Mouse (Mus musculus) embryonic facial prominence, embryonic 13.5 days (tissue): ENCODE results near the gene Spag6. TPM values are rescaled to one million over a fixed set of nuclear protein-coding genes. Genes with fewer than 3 reads are reported as not detected.

Source experiments
- ATAC-seq: fragments of 200-750 bp; cut with Nextera tagmentation; 2 replicates; pipeline ENCODE4 v1.8.0; 2017; ENCODE audit warnings: low read depth; ENCODE audit not compliant: insufficient number of reproducible peaks, insufficient read depth, low FRiP score, low TSS enrichment
- H3K27ac ChIP-seq: fragments of 300-500 bp; sonication (generic); 2 replicates; pipeline ENCODE4 v1.5.1; 2015; ENCODE audit warnings: moderate library complexity, mild to moderate bottlenecking, inconsistent platforms
- H3K27me3 ChIP-seq: fragments of 300-500 bp; sonication (generic); 2 replicates; pipeline ENCODE4 v1.6.1; 2015; ENCODE audit warnings: mild to moderate bottlenecking, inconsistent platforms
- H3K36me3 ChIP-seq: fragments of 300-500 bp; sonication (generic); 2 replicates; pipeline ENCODE4 v1.6.1; 2015; ENCODE audit warnings: mild to moderate bottlenecking, inconsistent platforms
- H3K4me1 ChIP-seq: fragments of 300-500 bp; sonication (generic); 2 replicates; pipeline ENCODE4 v1.6.1; 2015; ENCODE audit warnings: inconsistent platforms
- H3K4me2 ChIP-seq: fragments of 300-500 bp; sonication (generic); 2 replicates; pipeline ENCODE4 v1.6.1; 2015; ENCODE audit warnings: moderate library complexity, mild to moderate bottlenecking, inconsistent platforms
- H3K4me3 ChIP-seq: fragments of 300-500 bp; sonication (generic); 2 replicates; pipeline ENCODE4 v1.5.1; 2015; ENCODE audit warnings: mild to moderate bottlenecking, inconsistent platforms
- H3K9ac ChIP-seq: fragments of 300-500 bp; sonication (generic); 2 replicates; pipeline ENCODE4 v1.6.1; 2015; ENCODE audit warnings: mild to moderate bottlenecking, inconsistent platforms
- H3K9me3 ChIP-seq: fragments of 300-500 bp; sonication (generic); 2 replicates; pipeline ENCODE4 v1.6.1; 2016; ENCODE audit warnings: inconsistent platforms
- WGBS: fragments of 180-500 bp; shearing (Covaris S2); methylation state at CpG from one replicate; pipeline ENCODE4 v1.1.7; 2015; ENCODE audit warnings: mixed read lengths; 5-methylcytosine and 5-hydroxymethylcytosine counted together
- polyA plus RNA-seq: library from polyadenylated mRNA; unstranded; fragments of >200 nt; fragmentation: Nextera tagmentation; extraction: Ambion mirVana; gene quantifications from 2 replicates; pipeline ENCODE4 v1.2.1, GENCODE M21; 2015

The Spag6 gene
- polyA plus RNA-seq, 1 experiment from 2014 or later = 0.11 TPM

DNA sequence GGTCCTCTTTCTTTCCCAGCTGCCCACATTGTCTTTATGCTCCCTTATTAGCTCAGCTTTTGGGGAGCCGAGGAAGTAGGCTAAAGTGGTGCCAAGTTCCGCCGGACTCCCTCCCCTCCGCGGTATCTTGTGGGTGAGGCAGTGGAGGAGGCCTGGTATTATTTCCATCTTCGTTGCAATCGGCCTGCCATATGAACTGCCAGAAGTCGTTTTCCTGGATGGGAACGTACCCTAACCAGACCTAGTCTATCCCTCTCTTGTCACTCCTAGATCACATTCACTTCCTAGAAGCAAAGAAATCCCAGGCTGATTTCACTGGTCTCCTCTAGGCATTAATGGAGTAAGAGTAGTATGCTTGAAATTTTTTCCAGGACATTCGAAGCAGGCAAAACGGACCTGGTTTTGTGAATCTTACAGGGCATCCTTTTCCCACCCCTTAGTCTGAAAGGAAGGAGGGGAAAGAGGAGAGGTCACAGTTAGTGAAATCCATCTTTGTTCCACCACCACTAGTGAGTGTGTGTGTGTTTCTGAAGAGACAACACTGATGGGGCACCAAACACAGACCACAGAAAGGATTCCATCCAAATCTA, 5.7 kb downstream of the Spag6 start:
- WGBS = 2% methylated on average over 11 of the region's 11 CpGs
- H3K9me3 ChIP-seq = no peaks in the 10 kb centered on the region
- no peak overlapping the region for H3K9ac ChIP-seq
- peaks cover 14% of the 10 kb centered on the region; the same call in 1 of the 2 replicates for H3K4me1 ChIP-seq
- no peak overlapping the region for H3K4me3 ChIP-seq
- no peak overlapping the region for H3K27ac ChIP-seq
- no peak for ATAC-seq
- H3K27me3 ChIP-seq = peaks cover 73% of the 10 kb centered on the region
- peak overlapping the region; percentile 32; the same call in 1 of the 2 replicates for H3K4me2 ChIP-seq
- H3K36me3 ChIP-seq = no peaks in the 10 kb centered on the region

DNA sequence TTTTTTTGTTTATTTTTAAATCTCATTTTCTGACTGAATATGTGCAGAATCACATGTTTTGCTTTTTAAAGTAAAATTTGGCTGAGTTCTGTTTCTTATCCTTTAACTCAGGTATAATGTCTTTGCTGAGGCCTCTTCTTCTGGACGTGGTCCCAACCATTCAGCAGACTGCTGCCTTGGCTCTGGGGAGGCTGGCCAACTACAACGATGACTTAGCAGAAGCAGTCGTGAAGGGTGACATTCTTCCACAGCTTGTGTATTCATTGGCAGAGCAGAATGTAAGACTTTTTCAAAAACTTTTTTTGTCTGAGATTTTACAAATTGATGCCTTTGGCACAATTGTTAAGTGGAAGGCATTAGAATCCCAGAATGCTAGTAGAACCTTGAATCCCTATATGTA, 16.5 kb downstream of the Spag6 start:
- no peak for ATAC-seq

DNA sequence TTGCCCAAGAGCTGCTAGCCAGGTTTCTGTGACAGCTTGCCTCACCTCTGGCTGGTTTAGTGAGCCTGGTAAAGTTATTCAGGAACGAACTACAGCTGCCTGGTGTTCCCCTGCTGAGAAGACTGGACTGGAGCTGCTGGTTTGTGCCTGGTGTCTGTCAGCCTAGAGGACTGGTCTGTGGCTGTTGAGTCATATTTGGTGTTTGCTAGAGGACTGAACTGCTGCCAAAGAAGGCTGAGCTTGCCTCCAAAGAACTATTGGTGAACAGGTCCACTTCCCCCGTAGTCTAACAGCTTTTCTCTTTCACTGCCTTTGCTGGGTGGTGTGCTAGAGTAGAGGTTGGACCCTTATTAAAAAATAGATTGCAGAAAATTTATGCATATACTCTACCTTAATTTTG, 19.2 kb downstream of the Spag6 start:
- Histone ChIP-seq H3K4me3 (no peak overlapping the region), H3K4me1 (no peaks in the 10 kb centered on the region), H3K27me3 (0 out of 2 replicates have a peak, but pooled peaks cover 3% of the 10 kb centered on the region), H3K9ac (no peak overlapping the region), H3K27ac (no peak overlapping the region), H3K36me3 (no peaks in the 10 kb centered on the region), H3K4me2 (no peak overlapping the region), H3K9me3 (no peaks in the 10 kb centered on the region)
- 76% methylated on average over 2 of the region's 2 CpGs for WGBS
- ATAC-seq = no peak

More for the DNA sequence above, 16.5 kb downstream of the Spag6 start:
- Histone ChIP-seq H3K27me3 (peaks cover 7% of the 10 kb centered on the region; the same call in 1 of the 2 replicates), H3K9ac (no peak overlapping the region), H3K4me3 (no peak overlapping the region), H3K36me3 (no peaks in the 10 kb centered on the region), H3K27ac (no peak overlapping the region), H3K4me2 (no peak overlapping the region), H3K9me3 (no peaks in the 10 kb centered on the region), H3K4me1 (no peaks in the 10 kb centered on the region)
- 67% methylated on average over 3 of the region's 3 CpGs for WGBS

DNA sequence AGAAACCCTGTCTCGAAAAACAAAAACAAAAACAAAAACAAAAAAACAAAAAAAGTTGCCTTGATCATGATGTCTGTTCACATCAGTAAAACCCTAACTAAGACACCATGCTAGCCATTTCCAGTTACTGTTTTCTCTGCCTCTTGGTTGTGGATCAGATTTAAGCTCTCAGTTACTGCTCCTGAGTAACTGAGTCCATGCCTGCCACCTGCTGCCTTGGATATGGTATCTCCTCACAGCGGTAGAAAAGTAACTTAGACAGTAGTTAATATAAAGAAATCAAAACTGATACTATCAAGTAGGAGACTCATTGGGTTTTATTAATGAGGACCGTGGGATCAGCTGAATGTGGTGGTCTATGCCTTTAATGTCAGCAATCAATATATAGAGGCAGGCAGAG, 20.5 kb downstream of the Spag6 start:
- WGBS = 73% methylated on average over 3 of the region's 3 CpGs
- H3K9me3 ChIP-seq = no peaks in the 10 kb centered on the region
- H3K27ac ChIP-seq = no peak overlapping the region
- H3K9ac ChIP-seq = no peak overlapping the region
- H3K4me1 ChIP-seq = no peaks in the 10 kb centered on the region
- ATAC-seq = no peak
- H3K4me3 ChIP-seq = no peak overlapping the region
- H3K36me3 ChIP-seq = no peaks in the 10 kb centered on the region
- no peak overlapping the region for H3K4me2 ChIP-seq
- 0 out of 2 replicates have a peak, but pooled peaks cover 3% of the 10 kb centered on the region for H3K27me3 ChIP-seq

DNA sequence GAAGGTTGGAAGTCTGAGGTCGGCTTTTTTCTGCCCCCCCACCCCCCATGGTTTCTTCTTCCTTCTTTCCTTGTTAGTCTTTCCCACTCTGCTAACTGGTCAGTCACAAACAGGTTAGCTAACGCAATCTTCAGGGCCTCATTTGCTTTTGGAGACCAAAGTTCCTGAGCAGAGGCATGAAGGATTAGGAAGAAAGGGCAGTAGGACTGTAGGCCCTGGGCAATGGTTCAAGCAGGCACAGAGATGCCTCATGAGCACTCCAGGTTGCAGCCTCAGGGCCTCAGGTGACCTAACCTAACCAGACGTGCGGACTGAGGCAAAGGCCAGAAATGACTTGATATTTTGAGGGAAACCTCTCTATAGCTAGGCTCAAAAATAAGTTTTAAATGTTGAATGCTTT, 24.7 kb downstream of the Spag6 start:
- no peak overlapping the region for H3K9ac ChIP-seq
- no peaks in the 10 kb centered on the region for H3K4me1 ChIP-seq
- no peak for ATAC-seq
- no peak overlapping the region for H3K4me3 ChIP-seq
- H3K27me3 ChIP-seq = no peaks in the 10 kb centered on the region
- no peaks in the 10 kb centered on the region for H3K36me3 ChIP-seq
- no peak overlapping the region for H3K4me2 ChIP-seq
- 83% methylated on average over 4 of the region's 4 CpGs for WGBS
- H3K9me3 ChIP-seq = no peaks in the 10 kb centered on the region
- no peak overlapping the region for H3K27ac ChIP-seq

DNA sequence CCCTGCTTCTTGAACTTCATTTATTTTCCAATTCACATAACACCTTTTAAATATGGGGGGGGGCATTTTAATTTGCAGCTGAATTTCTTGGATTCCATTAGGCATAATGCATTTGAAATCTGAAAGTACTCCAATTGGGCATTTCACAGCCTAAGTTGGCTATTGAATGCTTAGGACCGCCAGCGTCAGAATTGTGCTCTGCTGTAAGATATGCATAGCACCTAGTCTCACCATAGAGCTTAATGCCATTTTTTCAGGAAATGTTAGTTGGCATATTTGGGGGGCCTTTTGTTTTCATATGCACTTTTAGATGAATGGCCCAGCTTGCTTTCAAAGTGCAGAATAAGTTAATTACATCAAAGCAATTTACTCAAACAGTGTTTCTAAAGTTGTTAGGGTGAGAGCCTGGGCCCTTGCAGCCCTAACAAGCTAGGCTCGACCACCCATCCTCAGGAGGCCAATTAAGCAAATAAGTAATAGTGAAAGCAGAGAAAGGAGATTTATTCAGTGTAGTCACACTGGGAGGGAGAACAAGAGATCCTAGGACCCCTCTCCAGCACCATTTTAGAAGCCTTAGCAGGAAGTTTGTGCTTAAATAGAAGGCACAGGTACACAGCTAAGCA, 28.5 kb downstream of the Spag6 start:
- Histone ChIP-seq H3K36me3 (no peaks in the 10 kb centered on the region), H3K9ac (no peak overlapping the region), H3K27ac (no peak overlapping the region), H3K27me3 (no peaks in the 10 kb centered on the region), H3K9me3 (no peaks in the 10 kb centered on the region), H3K4me2 (no peak overlapping the region), H3K4me1 (no peaks in the 10 kb centered on the region), H3K4me3 (no peak overlapping the region)
- WGBS = 69% methylated on average over 3 of the region's 3 CpGs
- ATAC-seq = no peak

DNA sequence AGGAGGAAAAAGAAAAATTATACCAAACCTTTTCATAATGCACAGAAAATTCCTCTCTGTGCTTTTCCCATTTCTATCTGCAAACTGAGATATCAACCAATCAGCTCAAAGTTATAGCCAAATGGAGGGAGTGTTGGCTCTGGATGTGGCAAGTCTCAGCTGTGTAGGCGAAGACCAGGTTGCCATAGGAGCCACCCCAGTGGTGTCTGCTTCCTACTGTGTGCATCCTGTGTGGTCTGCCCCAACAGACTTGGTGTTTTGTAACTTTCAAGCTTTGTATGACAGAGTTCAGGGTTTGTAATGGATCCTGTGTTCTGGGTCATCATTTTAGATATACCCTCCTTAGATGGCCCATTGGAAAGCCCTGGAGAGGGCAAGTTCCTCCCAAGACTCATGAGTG, 30.6 kb downstream of the Spag6 start:
- Histone ChIP-seq H3K9me3 (no peaks in the 10 kb centered on the region), H3K9ac (no peak overlapping the region), H3K27ac (no peak overlapping the region), H3K4me1 (no peaks in the 10 kb centered on the region), H3K36me3 (no peaks in the 10 kb centered on the region), H3K4me3 (no peak overlapping the region), H3K4me2 (no peak overlapping the region), H3K27me3 (no peaks in the 10 kb centered on the region)
- 78% methylated on average over 1 of the region's 1 CpGs for WGBS
- no peak for ATAC-seq

DNA sequence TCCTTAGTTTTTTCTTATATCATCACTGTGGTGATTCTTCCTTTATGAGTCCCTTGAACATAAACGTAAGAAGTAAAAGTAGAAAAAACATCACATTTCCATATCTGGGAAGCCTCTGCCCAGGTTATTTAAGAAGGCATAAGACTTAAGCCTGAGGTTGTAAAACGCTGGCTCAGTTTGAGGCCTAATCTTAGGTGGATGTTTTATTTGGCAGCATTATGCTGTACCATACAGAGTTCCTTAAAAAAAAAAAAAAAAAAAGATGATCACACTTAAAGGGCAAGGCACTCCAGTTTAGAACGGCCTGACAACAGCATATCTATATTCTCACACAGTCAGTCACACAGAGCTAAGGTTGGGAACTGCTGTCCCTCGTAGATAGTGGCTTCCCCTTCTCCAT, 32.0 kb downstream of the Spag6 start:
- ATAC-seq = no peak
- H3K36me3 ChIP-seq = no peaks in the 10 kb centered on the region
- no peak overlapping the region for H3K9ac ChIP-seq
- H3K4me3 ChIP-seq = no peak overlapping the region
- no peaks in the 10 kb centered on the region for H3K4me1 ChIP-seq
- no peak overlapping the region for H3K27ac ChIP-seq
- H3K9me3 ChIP-seq = no peaks in the 10 kb centered on the region
- 77% methylated on average over 4 of the region's 4 CpGs for WGBS
- H3K27me3 ChIP-seq = no peaks in the 10 kb centered on the region
- H3K4me2 ChIP-seq = no peak overlapping the region

DNA sequence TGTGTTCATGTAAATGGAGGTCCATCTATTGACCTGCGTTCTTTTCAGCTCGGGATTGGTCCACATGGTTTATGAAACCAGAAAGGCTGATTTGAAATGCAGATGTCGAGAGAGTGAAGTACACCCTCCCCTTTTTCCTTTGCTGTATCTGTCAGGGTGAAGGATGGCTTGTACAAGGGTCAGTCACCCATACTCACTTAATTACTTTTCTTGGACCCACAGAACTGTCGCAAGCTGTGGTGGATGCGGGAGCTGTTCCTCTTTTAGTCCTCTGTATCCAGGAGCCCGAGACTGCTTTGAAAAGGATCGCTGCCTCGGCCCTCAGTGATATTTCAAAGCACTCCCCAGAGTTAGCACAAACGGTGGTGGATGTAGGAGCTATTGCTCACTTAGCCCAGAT, 37.9 kb downstream of the Spag6 start:
- H3K27me3 ChIP-seq = no peaks in the 10 kb centered on the region
- H3K9me3 ChIP-seq = no peaks in the 10 kb centered on the region
- H3K4me2 ChIP-seq = no peak overlapping the region
- H3K36me3 ChIP-seq = no peaks in the 10 kb centered on the region
- no peak overlapping the region for H3K27ac ChIP-seq
- ATAC-seq = no peak
- H3K9ac ChIP-seq = no peak overlapping the region
- H3K4me3 ChIP-seq = no peak overlapping the region
- no peaks in the 10 kb centered on the region for H3K4me1 ChIP-seq
- WGBS = 53% methylated on average over 9 of the region's 9 CpGs

DNA sequence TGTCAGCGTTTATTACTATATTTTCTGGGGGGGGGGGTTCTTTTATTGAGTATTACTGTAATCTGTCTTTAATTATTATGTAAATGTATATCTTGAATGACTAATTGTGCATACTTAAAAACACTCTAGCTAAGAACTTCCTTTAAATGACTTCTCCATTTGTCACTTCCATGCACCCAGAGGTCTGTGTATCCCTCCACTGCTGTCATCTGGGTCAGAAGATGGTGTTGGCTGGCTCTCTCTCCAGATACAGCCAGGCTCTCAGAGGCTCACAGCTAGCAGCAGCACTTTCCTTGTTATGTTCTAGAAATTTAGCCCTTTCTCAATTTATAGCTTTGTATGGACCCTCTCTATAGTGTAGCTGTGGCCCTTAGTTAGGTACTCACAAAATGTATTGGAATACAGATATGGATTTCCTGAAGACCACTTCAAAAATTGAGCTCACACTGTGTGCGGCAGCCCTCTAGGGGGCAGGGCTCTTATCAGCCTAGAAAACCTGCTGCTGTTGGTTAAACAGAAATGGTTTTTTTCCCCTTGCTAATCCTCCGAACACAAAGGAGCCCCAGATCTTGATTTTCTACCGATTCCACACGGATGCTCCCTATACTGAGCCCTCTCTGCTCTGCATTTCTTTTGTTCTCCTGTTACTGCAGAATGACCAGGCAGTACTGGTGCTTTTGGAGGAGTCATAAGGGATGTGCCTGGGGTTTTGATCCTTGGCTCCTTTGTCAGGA, 40.7 kb downstream of the Spag6 start:
- Histone ChIP-seq H3K9me3 (no peaks in the 10 kb centered on the region), H3K4me3 (no peak overlapping the region), H3K9ac (no peak overlapping the region), H3K27me3 (no peaks in the 10 kb centered on the region), H3K4me1 (no peaks in the 10 kb centered on the region), H3K27ac (no peak overlapping the region), H3K4me2 (no peak overlapping the region), H3K36me3 (no peaks in the 10 kb centered on the region)
- 33% methylated on average over 5 of the region's 5 CpGs for WGBS
- ATAC-seq = no peak

DNA sequence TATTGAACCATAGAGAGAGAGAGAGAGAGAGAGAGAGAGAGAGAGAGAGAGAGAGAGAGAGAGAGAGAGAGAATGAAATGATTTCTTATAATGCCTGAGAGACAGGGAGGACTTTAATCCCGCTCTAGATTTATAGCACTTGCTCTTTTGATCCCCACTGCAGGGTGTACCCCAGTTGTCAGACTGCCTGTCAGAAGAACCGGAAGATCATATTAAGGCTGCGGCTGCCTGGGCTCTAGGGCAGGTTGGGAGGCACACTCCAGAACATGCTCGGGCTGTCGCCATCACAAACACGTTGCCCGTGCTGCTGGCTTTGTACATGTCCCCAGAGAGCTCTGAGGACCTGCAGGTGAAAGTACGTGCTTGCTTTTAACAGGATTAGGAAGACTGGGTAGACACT, 43.2 kb downstream of the Spag6 start:
- Histone ChIP-seq H3K36me3 (no peaks in the 10 kb centered on the region), H3K4me3 (no peak overlapping the region), H3K27me3 (no peaks in the 10 kb centered on the region), H3K9me3 (no peaks in the 10 kb centered on the region), H3K9ac (no peak overlapping the region), H3K27ac (no peak overlapping the region), H3K4me1 (no peaks in the 10 kb centered on the region), H3K4me2 (no peak overlapping the region)
- ATAC-seq = no peak
- 51% methylated on average over 8 of the region's 8 CpGs for WGBS

DNA sequence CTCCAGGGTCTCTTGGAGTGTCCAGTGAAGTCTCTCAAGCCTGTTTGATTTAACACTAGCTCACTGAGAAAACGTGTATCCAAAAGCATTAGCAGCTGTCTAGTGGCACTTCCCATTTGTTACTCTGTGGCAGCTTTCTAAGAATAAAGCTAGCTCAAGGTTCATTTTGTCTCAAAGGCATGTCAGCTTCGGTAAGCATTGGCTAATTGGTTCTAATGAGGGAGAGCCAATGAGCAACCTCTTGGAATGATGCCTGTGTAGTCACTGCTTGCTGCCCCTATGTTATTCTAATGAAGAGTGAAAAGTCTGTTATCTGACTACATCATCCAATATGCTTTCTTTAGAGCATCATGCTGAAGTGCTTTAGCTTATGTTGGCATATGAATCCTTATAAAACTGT, 45.4 kb downstream of the Spag6 start:
- no peak overlapping the region for H3K9ac ChIP-seq
- no peak overlapping the region for H3K4me3 ChIP-seq
- H3K4me2 ChIP-seq = no peak overlapping the region
- no peaks in the 10 kb centered on the region for H3K9me3 ChIP-seq
- H3K4me1 ChIP-seq = no peaks in the 10 kb centered on the region
- no peak overlapping the region for H3K27ac ChIP-seq
- H3K27me3 ChIP-seq = no peaks in the 10 kb centered on the region
- no peaks in the 10 kb centered on the region for H3K36me3 ChIP-seq
- no peak for ATAC-seq
- 55% methylated on average over 2 of the region's 2 CpGs for WGBS
